Mouse (Mus musculus) MEL (cell line): Measurements from ENCODE around the gene Gm30191. TPM values are rescaled to one million over a fixed set of nuclear protein-coding genes. Genes with fewer than 3 reads are reported as not detected.

ENCODE experiments used
- DNase-seq: peaks from one replicate; pipeline ENCODE4 v3.0.0; 2011; ENCODE audit warnings: low read depth, low spot score
- H3K27ac ChIP-seq: 2 replicates; pipeline ENCODE4 v1.5.1; 2012; ENCODE audit warnings: low read depth, mild to moderate bottlenecking, control low read depth, low read length, moderate library complexity; ENCODE audit not compliant: control insufficient read depth
- H3K27me3 ChIP-seq, 2 experiments: fragments of 150-350 bp in 1 of 2; sonication (generic) in 1 of 2; 2 replicates each; pipeline ENCODE4 v1.6.1; 2012; ENCODE audit warnings: low read length in 2 of 2, mild to moderate bottlenecking in 2 of 2, improper control_type of control experiment in 1 of 2, moderate library complexity in 1 of 2; ENCODE audit not compliant: insufficient read depth in 2 of 2, control insufficient read depth in 1 of 2
- H3K36me3 ChIP-seq, 2 experiments: 2 replicates each; pipeline ENCODE4 v1.6.1; 2012 to 2014; ENCODE audit warnings: low read length in 2 of 2, improper control_type of control experiment in 1 of 2, inconsistent platforms in 1 of 2, mild to moderate bottlenecking in 1 of 2; ENCODE audit not compliant: insufficient read depth in 2 of 2, control insufficient read depth in 1 of 2
- H3K4me1 ChIP-seq, 2 experiments: fragments of 150-350 bp in 1 of 2; sonication (generic) in 1 of 2; 2 replicates each; pipeline ENCODE4 v1.6.1; 2012; ENCODE audit warnings: low read length in 2 of 2, improper control_type of control experiment in 1 of 2, mild to moderate bottlenecking in 1 of 2; ENCODE audit not compliant: insufficient read depth in 2 of 2, control insufficient read depth in 1 of 2
- H3K4me3 ChIP-seq, 2 experiments: fragments of 150-350 bp in 1 of 2; sonication (generic) in 1 of 2; 2 replicates each; pipeline ENCODE4 v1.5.1; 2012; ENCODE audit warnings: low read depth in 2 of 2, low read length in 2 of 2, mild to moderate bottlenecking in 2 of 2, moderate library complexity in 2 of 2, control low read depth in 1 of 2, improper control_type of control experiment in 1 of 2; ENCODE audit not compliant: control insufficient read depth in 1 of 2, insufficient read depth in 1 of 2
- H3K79me2 ChIP-seq: 2 replicates; pipeline ENCODE4 v1.6.1; 2012; ENCODE audit warnings: mild to moderate bottlenecking, low read length, moderate library complexity; ENCODE audit not compliant: control insufficient read depth, poor library complexity, insufficient read depth
- H3K9ac ChIP-seq: 2 replicates; pipeline ENCODE4 v1.6.1; 2012; ENCODE audit warnings: low read depth, mild to moderate bottlenecking, control low read depth, low read length, moderate library complexity; ENCODE audit not compliant: control insufficient read depth, poor library complexity, severe bottlenecking
- H3K9me3 ChIP-seq: fragments of 150-350 bp; sonication (generic); replicated peaks from 2 replicates; pipeline ENCODE4 v1.6.1; 2012; ENCODE audit warnings: mild to moderate bottlenecking, low read length, improper control_type of control experiment, moderate library complexity; ENCODE audit not compliant: insufficient read depth
- BHLHE40 ChIP-seq: IDR thresholded peaks from 2 replicates; pipeline ENCODE4 v1.6.1; 2012; ENCODE audit warnings: low read depth, mild to moderate bottlenecking, inconsistent platforms, low read length, improper control_type of control experiment, borderline replicate concordance
- CHD2 ChIP-seq: IDR thresholded peaks from 2 replicates; pipeline ENCODE4 v1.6.1; 2011; ENCODE audit warnings: low read length, improper control_type of control experiment
- ETS1 ChIP-seq: IDR thresholded peaks from 2 replicates; pipeline ENCODE4 v1.6.1; 2012; ENCODE audit warnings: low read depth, mild to moderate bottlenecking, inconsistent platforms, low read length, improper control_type of control experiment, moderate library complexity
- GATA1 ChIP-seq: IDR thresholded peaks from 2 replicates; pipeline ENCODE4 v1.6.1; 2011; ENCODE audit warnings: low read depth, low read length, improper control_type of control experiment
- KAT2A ChIP-seq: conservative IDR thresholded peaks from 2 replicates; pipeline ENCODE4 v1.6.1; 2012; ENCODE audit warnings: low read depth, low read length, improper control_type of control experiment, inconsistent platforms
- MAX ChIP-seq: IDR thresholded peaks from 2 replicates; pipeline ENCODE4 v1.6.1; 2011; ENCODE audit warnings: low read length, improper control_type of control experiment
- MEF2A ChIP-seq: IDR thresholded peaks from 2 replicates; pipeline ENCODE4 v1.6.1; 2014; ENCODE audit warnings: low read depth, mild to moderate bottlenecking, inconsistent platforms, low read length, improper control_type of control experiment; ENCODE audit not compliant: poor library complexity, insufficient replicate concordance, severe bottlenecking; ENCODE audit errors: extremely low read depth
- MXI1 ChIP-seq: IDR thresholded peaks from 2 replicates; pipeline ENCODE4 v1.6.1; 2011; ENCODE audit warnings: mild to moderate bottlenecking, low read depth, low read length, improper control_type of control experiment
- MYB ChIP-seq: IDR thresholded peaks from 2 replicates; pipeline ENCODE4 v1.6.1; 2011; ENCODE audit warnings: mild to moderate bottlenecking, low read depth, low read length, improper control_type of control experiment
- MYC ChIP-seq: IDR thresholded peaks from 2 replicates; pipeline ENCODE4 v1.6.1; 2011; ENCODE audit warnings: low read depth, mild to moderate bottlenecking, low read length, improper control_type of control experiment, moderate library complexity
- NELFE ChIP-seq: IDR thresholded peaks from 2 replicates; pipeline ENCODE4 v1.6.1; 2011; ENCODE audit warnings: low read depth, low read length, improper control_type of control experiment
- NRF1 ChIP-seq: IDR thresholded peaks from 2 replicates; pipeline ENCODE4 v1.6.1; 2014; ENCODE audit warnings: low read depth, mild to moderate bottlenecking, inconsistent platforms, low read length, improper control_type of control experiment, moderate library complexity; ENCODE audit not compliant: poor library complexity, insufficient read depth, severe bottlenecking
- POLR2A ChIP-seq, 2 experiments: IDR thresholded peaks; 2 replicates each; pipeline ENCODE4 v1.6.1; 2011 to 2012; ENCODE audit warnings: low read length in 2 of 2, mild to moderate bottlenecking in 2 of 2, control low read depth in 1 of 2, improper control_type of control experiment in 1 of 2, low read depth in 1 of 2, moderate library complexity in 1 of 2; ENCODE audit not compliant: control insufficient read depth in 1 of 2, insufficient read depth in 1 of 2, poor library complexity in 1 of 2
- SIN3A ChIP-seq: IDR thresholded peaks from 2 replicates; pipeline ENCODE4 v1.6.1; 2012; ENCODE audit warnings: low read length, improper control_type of control experiment, inconsistent platforms
- TAL1 ChIP-seq: IDR thresholded peaks from 2 replicates; pipeline ENCODE4 v1.6.1; 2012; ENCODE audit warnings: mild to moderate bottlenecking, inconsistent platforms, low read length, moderate library complexity, mixed read lengths
- TCF12 ChIP-seq: IDR thresholded peaks from 2 replicates; pipeline ENCODE4 v1.6.1; 2014; ENCODE audit warnings: low read depth, mild to moderate bottlenecking, inconsistent platforms, low read length, improper control_type of control experiment, moderate library complexity
- UBTF ChIP-seq: IDR thresholded peaks from 2 replicates; pipeline ENCODE4 v1.6.1; 2012; ENCODE audit warnings: low read depth, mild to moderate bottlenecking, inconsistent platforms, low read length, improper control_type of control experiment, moderate library complexity, borderline replicate concordance; ENCODE audit not compliant: insufficient read depth
- USF1 ChIP-seq: IDR thresholded peaks from 2 replicates; pipeline ENCODE4 v1.6.1; 2014; ENCODE audit warnings: low read depth, mild to moderate bottlenecking, inconsistent platforms, low read length, improper control_type of control experiment, moderate library complexity
- USF2 ChIP-seq, 2 experiments: IDR thresholded peaks; 2 replicates each; pipeline ENCODE4 v1.6.1; 2011 to 2012; ENCODE audit warnings: improper control_type of control experiment in 2 of 2, low read length in 2 of 2, borderline replicate concordance in 1 of 2, inconsistent platforms in 1 of 2, low read depth in 1 of 2, mild to moderate bottlenecking in 1 of 2; ENCODE audit not compliant: insufficient read depth in 1 of 2
- ZC3H11A ChIP-seq: IDR thresholded peaks from 2 replicates; pipeline ENCODE4 v1.6.1; 2012; ENCODE audit warnings: low read depth, mild to moderate bottlenecking, inconsistent platforms, low read length, improper control_type of control experiment
- ZMIZ1 ChIP-seq: IDR thresholded peaks from 2 replicates; pipeline ENCODE4 v1.6.1; 2012; ENCODE audit warnings: low read depth, mild to moderate bottlenecking, inconsistent platforms, low read length, improper control_type of control experiment, moderate library complexity
- ZNF384 ChIP-seq: IDR thresholded peaks from 2 replicates; pipeline ENCODE4 v1.6.1; 2012; ENCODE audit warnings: low read depth, mild to moderate bottlenecking, inconsistent platforms, low read length, improper control_type of control experiment
- polyA plus RNA-seq, 2 experiments: library from polyadenylated mRNA; stranded (reverse) in 1 of 2; unstranded in 1 of 2; fragments of >175 nt in 1 of 2; fragments of >200 nt in 1 of 2; gene quantifications; 2 replicates each; pipeline versions ENCODE4 v1.2.1 to v1.2.4; 2012; ENCODE audit warnings: low replicate concordance in 2 of 2, low read depth in 1 of 2; ENCODE audit not compliant: insufficient read length in 2 of 2, insufficient read depth in 1 of 2, missing spikeins in 1 of 2
- total RNA-seq: library from RNA; depleted of rRNA; stranded (reverse); fragments of 300-350 nt; gene quantifications from 2 replicates; pipeline ENCODE4 v1.2.3, GENCODE M21; 2012

Gm30191 gene
- total and polyA plus RNA-seq, 3 experiments = not detected

- no peak overlapping the region for H3K4me3 ChIP-seq
- DNase-seq = no peak
- H3K27ac ChIP-seq = no peak overlapping the region
- peaks cover 2 to 3% of the 10 kb centered on the region in 2 experiments; a peak in 1 of 4 replicates for H3K4me1 ChIP-seq
- H3K36me3 ChIP-seq = no peaks in the 10 kb centered on the region
- no peak overlapping the region for H3K9ac ChIP-seq
- H3K27me3 ChIP-seq = no peaks in the 10 kb centered on the region
- H3K79me2 ChIP-seq = no peaks in the 10 kb centered on the region
- TF ChIP-seq MXI1 = no peak
- TF ChIP-seq UBTF = no peak
- TF ChIP-seq ZC3H11A = no peak
- TF ChIP-seq NRF1 = no peak
- no peak for TF ChIP-seq CHD2
- no peak for TF ChIP-seq ETS1
- no peak for TF ChIP-seq MEF2A
- TF ChIP-seq TCF12 = no peak
- TF ChIP-seq ZNF384 = no peak
- TF ChIP-seq ZMIZ1 = no peak
- no peak for TF ChIP-seq BHLHE40
- no peak for TF ChIP-seq SIN3A
- TF ChIP-seq GATA1 = no peak
- no peak for TF ChIP-seq NELFE
- no peak for TF ChIP-seq TAL1
- no peak for TF ChIP-seq POLR2A (IDR thresholded peaks at IDR 0.05; ENCODE audit: control insufficient read depth in 1 of 2, insufficient read depth in 1 of 2, low read depth in 1 of 2, low read length in 2 of 2, poor library complexity in 1 of 2)
- no peaks in the 10 kb centered on the region for H3K9me3 ChIP-seq
These were observed 8.1 kb downstream of the Gm30191 start for GRCm38 (mm10) chr4:134254835-134255234.

- TF ChIP-seq USF1 = no peak
- no peak for TF ChIP-seq MYC
- no peak for TF ChIP-seq MYB
- TF ChIP-seq TAL1 = no peak
- no peak for TF ChIP-seq TCF12
- no peak for TF ChIP-seq UBTF
- no peak for TF ChIP-seq MAX
- no peak for TF ChIP-seq KAT2A
- TF ChIP-seq ZNF384 = no peak
- no peak for TF ChIP-seq NELFE
- no peak for TF ChIP-seq MXI1
- no peak for TF ChIP-seq CHD2
- no peak for TF ChIP-seq USF2 (IDR thresholded peaks at IDR 0.05; ENCODE audit: borderline replicate concordance in 1 of 2, insufficient read depth in 1 of 2, low read depth in 1 of 2, low read length in 2 of 2)
- TF ChIP-seq ZMIZ1 = no peak
- no peak overlapping the region for H3K9ac ChIP-seq
- H3K9me3 ChIP-seq = no peaks in the 10 kb centered on the region
- no peak overlapping the region for H3K4me3 ChIP-seq
- H3K79me2 ChIP-seq = no peaks in the 10 kb centered on the region
- H3K4me1 ChIP-seq = no peaks in the 10 kb centered on the region
- DNase-seq = no peak
- H3K27me3 ChIP-seq = no peaks in the 10 kb centered on the region
- no peak overlapping the region for H3K27ac ChIP-seq
- H3K36me3 ChIP-seq = no peaks in the 10 kb centered on the region
These were observed 9.1 kb downstream of the Gm30191 start for GRCm38 (mm10) chr4:134255854-134256253.
